ENCODE assay signal across 9 mouse cellular contexts in the genomic region with DNA sequence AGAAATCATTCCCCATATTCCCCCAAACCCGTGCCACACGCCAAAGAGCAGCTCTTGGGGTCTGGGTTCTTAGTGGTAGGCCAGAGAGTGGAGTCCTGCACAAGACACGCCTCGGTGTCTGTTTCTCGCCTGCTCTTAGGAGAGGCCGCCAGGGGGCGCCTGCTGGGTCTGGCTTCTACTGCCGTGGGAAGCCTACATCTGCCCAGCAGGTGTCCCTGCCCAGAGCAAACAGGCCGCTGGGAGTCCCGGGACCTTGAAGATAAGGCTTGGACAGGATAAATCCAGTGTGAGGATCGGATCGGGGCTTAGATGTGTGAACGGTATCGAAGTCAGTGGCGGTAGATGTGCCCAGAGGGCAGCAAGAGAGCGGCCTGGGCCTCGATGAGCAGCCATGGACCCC. TPM values are rescaled to one million over a fixed set of nuclear protein-coding genes. Genes with fewer than 3 reads are reported as not detected.
DNase-seq lines count a peak whose midpoint lies in the region; ATAC-seq lines count a peak whose summit lies in the region.
"Had no signal": no experiment of that assay in that cellular context is flagged by ENCODE, and none has a peak within 500 bp of the region (broad histone marks: within the 10 kb centered on the region; RNA-seq: fewer than 3 reads in every experiment).

TSS of gene Rbpjl (plus strand) at position 236 of the 400 bp plus-strand sequence.

- H3K27ac ChIP-seq in hindbrain, embryonic 15.5 days (replicated peaks) = no peak within 1 kb of the TSS
- H3K27ac ChIP-seq: macrophage had no signal

- no peaks in the 10 kb centered on the region for H3K9me3 ChIP-seq in hindbrain, embryonic 15.5 days

- no peaks in the 10 kb centered on the region for H3K36me3 ChIP-seq in hindbrain, embryonic 15.5 days

- peak within 1 kb of the TSS; percentile 32; the same call in 1 of the 2 replicates for H3K4me3 ChIP-seq in hindbrain, embryonic 15.5 days

- 4% methylated on average over 17 of the region's 17 CpGs for WGBS in hindbrain, embryonic 15.5 days

- no peak for ATAC-seq in hindbrain, embryonic 15.5 days (ENCODE audit: low FRiP score, low read depth)

- peaks cover 23% of the 10 kb centered on the region for H3K4me1 ChIP-seq in hindbrain, embryonic 15.5 days (replicated peaks)

- H3K4me2 ChIP-seq in hindbrain, embryonic 15.5 days = no peak within 1 kb of the TSS

- DNase-seq in T-cell, adult 2 months (ENCODE audit: low spot score) = peak; percentile 46
- DNase-seq in cerebellum, adult 8-10 months = peak; percentile 27
- peak; percentile 41 to 59 for DNase-seq in frontal cortex, postnatal 25 days (ENCODE audit: low spot score in 2 of 2)
- peak; percentile 48 to 64 for DNase-seq in layer of hippocampus, postnatal 36 days
- peak; percentile 87 for DNase-seq in lung, postnatal 36 days
- DNase-seq in right cerebral cortex, postnatal 4 days = peak; percentile 68
- DNase-seq in urinary bladder, postnatal 36 days (ENCODE audit: low spot score in 2 of 2) = peak; percentile 63 to 73

- peaks cover 92% of the 10 kb centered on the region for H3K27me3 ChIP-seq in hindbrain, embryonic 15.5 days

- no peak within 1 kb of the TSS for H3K9ac ChIP-seq in hindbrain, embryonic 15.5 days

RNA-seq across cellular contexts. Expression of gene Rbpjl, which starts in this region (rescaled TPM):
- 0.08 and 0.10 TPM in 2 replicates for polyA plus RNA-seq in hindbrain, embryonic 15.5 days (2015; fragmentation: Nextera tagmentation; extraction: Ambion mirVana)
- total RNA-seq in layer of hippocampus, postnatal 36 days (2021) = under 1 TPM; 0.35 to 0.46 TPM
- polyA plus RNA-seq: macrophage had no signal

Comparison
In these comparisons a context has a peak if more than half of its experiments do, and no peak if none do; other contexts are left out.
1. Peak in DNase-seq in layer of hippocampus, postnatal 36 days; RNA of the gene not detected or under 1 TPM.
2. DNase-seq: peak in every context shown above with its lines; median percentile 87 in lung, postnatal 36 days; 68 in right cerebral cortex, postnatal 4 days; 68 in urinary bladder, postnatal 36 days; 56 in layer of hippocampus, postnatal 36 days; 50 in frontal cortex, postnatal 25 days; 46 in T-cell, adult 2 months; 27 in cerebellum, adult 8-10 months.